In the genomic region with DNA sequence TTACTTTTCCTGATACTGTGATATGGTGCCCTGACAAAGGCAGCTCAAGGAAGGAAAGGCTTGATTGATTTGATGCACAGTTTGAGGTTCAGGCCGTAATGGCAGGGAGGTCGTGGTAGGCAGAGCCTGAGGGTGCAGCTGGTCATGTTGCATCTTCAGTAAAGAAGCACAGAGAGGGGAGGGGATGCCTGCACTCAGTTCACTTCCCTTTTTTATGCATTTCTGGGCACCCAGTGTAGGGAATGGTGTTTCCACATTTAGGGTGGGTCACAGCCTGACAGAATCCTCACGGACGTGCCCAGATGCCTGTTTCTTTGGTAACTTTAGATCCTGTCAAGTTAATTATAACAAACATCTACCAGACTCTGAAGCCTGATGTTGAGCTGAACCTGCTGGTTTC, we compare ENCODE assay signal across 33 mouse cellular contexts. TPM values are rescaled to one million over a fixed set of nuclear protein-coding genes. Genes with fewer than 3 reads are reported as not detected.
"Had no signal": no experiment of that assay in that cellular context is flagged by ENCODE, and none has a peak within 500 bp of the region (broad histone marks: within the 10 kb centered on the region; RNA-seq: fewer than 3 reads in every experiment).

No protein-coding gene starts in this region.

- H3K4me2 ChIP-seq: limb, embryonic 12.5 days; limb, embryonic 15.5 days; liver, embryonic 11.5 days; lung, embryonic 14.5 days; midbrain, embryonic 13.5 days; neural tube, embryonic 13.5 days had no signal

- H3K27ac ChIP-seq: limb, embryonic 12.5 days; limb, embryonic 15.5 days; liver, embryonic 14.5 days; midbrain, embryonic 10.5 days; midbrain, embryonic 13.5 days; neural tube, embryonic 13.5 days had no signal

- H3K4me3 ChIP-seq: limb, embryonic 12.5 days; limb, embryonic 15.5 days; megakaryocyte, embryonic 14.5 days; midbrain, embryonic 10.5 days; midbrain, embryonic 13.5 days; myocyte; neural tube, embryonic 13.5 days had no signal

- DNase-seq: kidney, adult 18-20 months; kidney, adult 9 months; kidney, postnatal 14 days; kidney, postnatal 4 days; layer of hippocampus, adult 9-11 months; left cerebral cortex, postnatal 4 days; liver, postnatal 0 days; lung, embryonic 14.5 days; lung, postnatal 10 days; lung, postnatal 4 days; retina, postnatal 1 day; right cerebral cortex, postnatal 25 days; spleen, adult 18-20 months; thymus, adult 18-20 months; thymus, postnatal 36 days had no signal

- H3K36me3 ChIP-seq: limb, embryonic 12.5 days; limb, embryonic 15.5 days; midbrain, embryonic 10.5 days; midbrain, embryonic 13.5 days; neural tube, embryonic 13.5 days had no signal

- H3K9me3 ChIP-seq: limb, embryonic 12.5 days; limb, embryonic 15.5 days; midbrain, embryonic 10.5 days; midbrain, embryonic 13.5 days; neural tube, embryonic 13.5 days had no signal

- H3K27me3 ChIP-seq: limb, embryonic 12.5 days; limb, embryonic 15.5 days; midbrain, embryonic 13.5 days; neural tube, embryonic 13.5 days had no signal

- ATAC-seq: liver, postnatal 0 days; midbrain, embryonic 13.5 days; midbrain, embryonic 16.5 days had no signal

- H3K9ac ChIP-seq: limb, embryonic 12.5 days; limb, embryonic 15.5 days; liver, embryonic 14.5 days; liver, postnatal 0 days; lung, embryonic 14.5 days; midbrain, embryonic 13.5 days; neural tube, embryonic 13.5 days had no signal

- H3K4me1 ChIP-seq: limb, embryonic 12.5 days; limb, embryonic 15.5 days; megakaryocyte, embryonic 14.5 days; midbrain, embryonic 13.5 days; neural tube, embryonic 13.5 days had no signal

RNA-seq across cellular contexts. Expression of gene Gja10, which starts 57.0 kb away (rescaled TPM):
- total RNA-seq: layer of hippocampus, adult 18-20 months; layer of hippocampus, postnatal 25 days; left cerebral cortex, adult 8-10 months; left cerebral cortex, postnatal 14 days; left cerebral cortex, postnatal 4 days; monocyte, adult 5-6 weeks; neutrophil, adult 5-6 weeks had no signal
- polyA plus RNA-seq: kidney, embryonic 16.5 days; limb, embryonic 15.5 days; liver, embryonic 11.5 days; lung, embryonic 14.5 days; midbrain, embryonic 13.5 days; myocyte; neural tube, embryonic 13.5 days; stomach, embryonic 16.5 days had no signal
